Mouse (Mus musculus): ENCODE data around the gene Ascc1.

Gene Ascc1

DNA sequence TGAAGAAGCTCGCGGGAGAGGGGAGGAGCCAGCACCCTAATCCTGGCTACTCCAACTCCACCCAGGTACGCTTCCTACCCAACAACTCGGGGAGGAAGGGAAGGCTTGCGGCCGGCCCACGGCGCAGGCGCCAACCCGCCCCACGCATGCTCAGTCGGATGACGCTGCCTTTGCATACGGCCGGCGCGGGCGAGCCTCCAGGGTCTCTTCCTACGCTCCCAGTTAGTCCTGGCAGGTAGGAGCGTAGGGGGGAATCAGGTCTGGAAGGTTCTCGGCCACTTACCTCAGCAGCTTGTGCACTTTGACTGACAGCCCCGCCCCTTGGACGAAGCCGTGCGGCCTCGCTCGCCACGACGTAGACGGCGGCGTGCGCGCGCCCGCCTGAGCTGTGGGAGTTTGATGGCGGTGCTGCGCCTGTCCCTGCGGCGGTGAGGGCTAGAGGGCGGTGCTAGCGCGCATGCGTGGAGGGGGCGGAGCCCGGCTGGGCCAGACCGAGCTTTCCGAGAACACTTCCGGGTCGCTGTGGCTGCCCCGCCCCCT is at the start of gene Ascc1, which contains the start of gene Anapc16:
Ascc1 (plus strand) TSS at position 133 of the 540 bp plus-strand sequence.
Anapc16 (minus strand) TSS at position 463 of the 540 bp plus-strand sequence.
- DNase-seq (ENCODE audit: low read depth): peak; percentile 92

GRCm38 (mm10) chr10:59953564-59954039 is 49.0 kb upstream of the Ascc1 start:
- DNase-seq (ENCODE audit: low read depth): no peak

DNA sequence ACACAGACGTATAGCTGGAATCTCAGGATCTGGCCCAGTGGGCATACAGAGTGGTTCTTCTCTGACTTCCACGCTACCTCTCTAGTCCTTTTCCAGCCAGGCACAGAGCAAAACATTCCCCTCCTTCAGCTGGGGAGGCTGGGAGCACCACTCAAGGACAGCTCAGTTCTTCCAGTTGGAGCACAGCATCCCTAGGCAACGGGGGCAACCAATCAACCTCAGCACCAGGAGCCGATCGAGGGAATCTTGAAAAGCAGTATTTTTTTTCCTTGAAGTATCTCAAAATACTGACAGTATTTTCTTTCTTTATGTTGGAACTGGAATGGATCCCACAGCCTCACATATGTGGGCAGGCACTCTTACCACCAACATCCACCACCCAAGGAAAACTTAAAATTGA is 45.9 kb upstream of the Ascc1 start:
- DNase-seq (ENCODE audit: low read depth): no peak

DNA sequence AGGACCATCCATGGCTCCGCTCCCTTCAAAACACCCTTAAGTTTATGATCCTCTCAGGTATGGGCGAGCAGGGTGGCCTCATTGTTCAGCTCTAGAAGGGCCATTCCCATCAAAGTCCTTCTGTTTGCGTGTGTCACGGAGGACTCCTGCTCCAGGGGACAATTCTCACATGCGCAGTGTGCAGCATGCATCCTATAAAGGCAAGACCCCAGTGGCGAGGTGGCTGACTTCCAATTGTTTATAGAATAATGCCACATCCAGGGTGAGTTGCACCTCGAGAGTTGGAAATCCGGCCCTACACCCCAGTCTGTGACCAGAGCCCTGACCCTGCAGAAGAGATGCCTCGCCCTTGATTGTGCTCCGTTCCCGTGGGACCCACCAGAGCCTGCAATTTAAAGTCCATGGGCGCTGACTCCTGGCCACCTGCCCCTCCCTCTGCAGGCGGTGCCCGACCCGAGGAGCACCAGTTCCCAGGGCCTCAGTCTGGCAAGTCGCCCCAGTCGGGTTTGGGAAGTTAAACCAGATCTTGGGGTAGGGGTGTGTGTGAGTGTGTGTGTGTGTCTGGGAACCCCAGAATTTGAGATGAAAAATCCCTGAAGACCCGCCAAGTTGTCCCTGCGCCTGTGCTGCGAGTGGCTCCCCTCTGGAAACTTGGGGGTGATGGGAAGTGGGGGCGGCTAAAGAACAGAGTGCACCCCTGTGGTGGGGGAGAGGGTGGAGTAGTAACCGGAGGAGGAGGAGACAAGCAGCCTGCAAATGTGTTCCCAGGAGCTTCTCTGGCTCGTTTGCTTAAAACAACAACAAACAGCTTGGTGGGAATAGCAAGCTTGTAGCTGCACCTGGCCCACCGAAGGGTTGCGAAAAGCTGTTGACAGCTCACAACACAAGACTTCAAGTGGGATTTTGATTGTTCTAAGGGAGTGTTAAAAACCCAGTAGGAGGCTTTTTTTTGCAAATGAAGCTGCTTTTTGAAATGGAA is 45.1 kb upstream of the Ascc1 start:
- no peak for DNase-seq (ENCODE audit: low read depth)

GRCm38 (mm10) chr10:59958458-59958857 is 44.1 kb upstream of the Ascc1 start:
- no peak for DNase-seq (ENCODE audit: low read depth)

DNA sequence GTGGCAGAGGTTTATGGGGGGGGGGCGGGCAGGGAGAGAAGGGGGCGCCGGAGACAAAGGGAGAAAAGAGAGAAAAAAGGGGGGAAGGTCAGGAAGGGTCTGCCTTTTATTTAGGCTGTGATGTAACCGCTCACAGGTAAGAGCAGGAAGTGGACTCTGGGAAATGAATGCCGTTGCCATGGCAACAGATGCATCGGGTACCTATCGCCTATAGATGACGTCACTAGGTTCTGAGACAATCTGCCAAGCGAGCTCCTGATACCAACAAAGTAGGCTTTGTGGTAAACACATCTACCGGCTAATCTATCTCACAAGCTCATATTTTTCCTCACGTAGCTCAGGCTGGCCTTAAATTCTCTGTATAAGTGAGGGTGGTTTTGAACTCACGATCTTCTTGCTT is 43.1 kb upstream of the Ascc1 start:
- DNase-seq (ENCODE audit: low read depth): no peak

DNA sequence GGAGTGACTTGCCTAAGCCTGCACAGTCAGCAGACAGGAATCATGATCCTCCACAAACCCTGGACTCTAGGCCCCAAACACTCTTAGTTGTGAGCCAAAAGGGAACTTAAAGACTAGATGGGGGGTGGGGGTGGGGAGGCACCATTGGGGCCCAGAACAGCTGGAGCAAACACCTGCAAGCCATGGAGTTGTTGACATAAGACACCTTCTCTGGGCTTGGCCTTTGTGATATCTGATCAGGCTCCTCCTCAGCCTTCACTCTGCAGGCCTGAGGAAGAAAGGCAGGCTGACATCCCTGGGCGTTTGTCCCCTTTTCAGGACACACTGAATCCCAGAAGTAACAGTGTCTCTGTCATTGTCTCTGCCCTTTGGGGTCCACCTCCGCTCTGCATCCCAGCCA is 39.0 kb upstream of the Ascc1 start:
- no peak for DNase-seq (ENCODE audit: low read depth)

- no peak for DNase-seq (ENCODE audit: low read depth)
These were observed 37.9 kb upstream of the Ascc1 start for GRCm38 (mm10) chr10:59964504-59965361.

- DNase-seq (ENCODE audit: low read depth): no peak
These were observed 37.3 kb upstream of the Ascc1 start for GRCm38 (mm10) chr10:59965362-59965695.

DNA sequence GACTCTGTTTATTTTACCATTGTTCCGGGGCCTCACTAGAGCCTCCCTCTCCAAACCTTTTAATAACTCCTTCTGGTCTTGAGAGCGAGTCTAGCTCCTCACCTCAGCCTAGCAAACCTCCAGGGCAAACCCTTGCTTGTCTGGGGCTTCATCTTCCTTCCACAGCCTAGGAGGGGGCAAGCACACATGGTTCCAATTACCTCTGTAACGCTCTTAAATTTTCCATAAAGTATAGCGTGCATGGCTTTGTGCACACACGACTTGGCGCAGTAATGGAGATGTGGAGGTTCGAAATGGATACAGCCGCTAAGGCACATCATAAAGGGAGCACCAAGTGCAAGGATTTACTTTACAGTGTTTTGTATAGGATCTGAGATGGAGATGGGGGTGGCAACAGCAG is 36.8 kb upstream of the Ascc1 start:
- no peak for DNase-seq (ENCODE audit: low read depth)

GRCm38 (mm10) chr10:59966743-59967142 is 35.9 kb upstream of the Ascc1 start:
- DNase-seq (ENCODE audit: low read depth): no peak

GRCm38 (mm10) chr10:59967309-59967942 is 35.2 kb upstream of the Ascc1 start:
- DNase-seq (ENCODE audit: low read depth): no peak

- DNase-seq (ENCODE audit: low read depth): no peak
These were observed 32.7 kb upstream of the Ascc1 start for GRCm38 (mm10) chr10:59969821-59970449.

- DNase-seq (ENCODE audit: low read depth): no peak
These were observed 32.0 kb upstream of the Ascc1 start for GRCm38 (mm10) chr10:59970450-59971062.

DNA sequence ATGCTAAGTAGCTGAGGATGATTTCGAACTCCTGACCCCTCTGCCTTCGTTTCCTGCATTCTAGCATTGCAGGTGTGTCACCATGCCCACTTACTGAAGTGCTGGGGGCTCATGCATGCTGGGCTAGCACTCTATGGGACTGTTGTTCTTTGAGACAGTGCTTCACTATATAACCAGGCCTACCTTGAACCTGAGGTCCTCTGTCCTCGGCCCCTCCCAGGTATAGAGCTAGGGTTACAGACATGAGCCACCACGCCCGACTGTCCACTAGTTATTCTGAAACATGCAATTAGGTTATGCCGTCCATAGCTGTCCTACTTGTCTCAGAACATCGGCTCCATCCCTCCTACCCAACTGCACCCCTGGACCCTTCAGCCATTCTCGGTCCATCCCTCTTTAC is 30.8 kb upstream of the Ascc1 start:
- DNase-seq (ENCODE audit: low read depth): no peak

- DNase-seq (ENCODE audit: low read depth): no peak
These were observed 30.1 kb upstream of the Ascc1 start for GRCm38 (mm10) chr10:59972534-59972933.

DNA sequence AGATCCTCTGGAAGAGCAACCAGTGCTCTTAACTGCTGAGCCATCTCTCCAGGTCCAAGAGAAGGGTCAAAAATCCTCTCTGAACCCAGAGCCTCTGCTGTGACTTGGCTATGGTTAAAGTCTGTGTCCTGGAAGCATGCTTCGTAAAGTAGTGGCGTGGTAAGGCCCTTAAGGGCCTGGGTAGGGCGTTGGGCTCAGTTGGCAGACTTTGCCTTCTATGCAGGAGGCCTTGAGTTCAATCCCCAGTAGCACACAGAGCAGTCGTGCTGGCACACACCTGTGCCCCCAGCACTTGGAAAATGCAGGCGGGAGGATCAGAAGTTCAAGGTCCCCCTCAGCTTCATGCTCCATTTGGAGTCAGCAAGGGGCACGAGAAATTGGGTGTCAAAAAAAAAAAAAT is 29.6 kb upstream of the Ascc1 start:
- DNase-seq (ENCODE audit: low read depth): no peak

GRCm38 (mm10) chr10:59973400-59973799 is 29.2 kb upstream of the Ascc1 start:
- DNase-seq (ENCODE audit: low read depth): no peak

GRCm38 (mm10) chr10:59974191-59974664 is 28.4 kb upstream of the Ascc1 start:
- DNase-seq (ENCODE audit: low read depth): no peak

DNA sequence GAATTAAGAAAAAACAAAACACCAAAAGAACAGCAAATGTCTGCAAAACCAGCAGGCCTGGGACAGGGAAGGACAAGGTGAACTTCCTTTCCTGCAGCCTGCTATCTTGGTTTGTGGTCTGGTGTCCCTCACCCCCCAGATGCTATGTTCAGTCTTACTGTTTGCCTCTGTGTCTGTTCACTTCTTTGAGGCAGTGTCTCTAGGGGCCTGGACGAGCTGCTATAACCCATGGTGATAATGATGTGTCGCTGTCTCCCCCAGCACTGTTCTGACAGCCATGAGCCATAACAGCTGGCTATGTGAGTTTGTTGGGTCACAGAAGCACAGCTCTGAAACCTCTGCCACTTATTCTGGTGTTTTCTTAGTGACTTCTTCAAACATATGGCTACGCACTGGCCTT is 27.8 kb upstream of the Ascc1 start:
- DNase-seq (ENCODE audit: low read depth): no peak

- no peak for DNase-seq (ENCODE audit: low read depth)
These were observed 25.5 kb upstream of the Ascc1 start for GRCm38 (mm10) chr10:59977141-59977540.

All from c-Kit-positive CD71-negative TER-119-negative erythroid progenitor cells, embryonic 14.5 days (primary cell).